Comparison of ENCODE assay signal across 19 mouse cellular contexts in the genomic region with DNA sequence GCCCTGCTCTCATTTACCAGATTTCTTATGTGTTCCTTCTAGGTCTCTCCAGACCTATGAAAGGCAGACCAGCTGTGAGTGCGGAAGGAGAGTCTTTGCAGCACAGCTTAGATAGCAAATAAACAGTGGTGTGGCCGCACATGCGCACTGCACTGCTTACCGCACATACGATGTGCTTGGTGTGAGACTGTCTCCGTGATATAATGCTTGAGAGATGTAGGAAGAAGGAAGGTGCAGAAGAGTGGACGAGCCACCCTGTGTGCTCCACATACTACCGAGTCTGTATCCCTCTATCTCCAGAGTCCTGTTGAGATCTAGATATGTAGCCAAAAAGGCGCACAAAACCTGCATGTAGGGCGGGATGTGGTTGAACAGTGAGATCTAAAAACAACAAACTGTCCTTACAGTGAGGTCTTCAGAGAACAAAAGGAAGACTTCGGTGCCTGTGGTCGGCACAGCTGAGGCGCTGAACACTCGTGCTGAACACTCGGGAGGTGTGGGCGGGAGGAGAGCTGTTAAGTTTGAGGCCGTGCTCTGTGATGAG. TPM values are rescaled to one million over a fixed set of nuclear protein-coding genes. Genes with fewer than 3 reads are reported as not detected.
DNase-seq lines count a peak whose midpoint lies in the region; ATAC-seq and TF ChIP-seq lines count a peak whose summit lies in the region.
"Had no signal": no experiment of that assay in that cellular context is flagged by ENCODE, and none has a peak within 500 bp of the region (broad histone marks: within the 10 kb centered on the region; RNA-seq: fewer than 3 reads in every experiment).

No protein-coding gene starts in this region.

- no peak overlapping the region for H3K4me3 ChIP-seq in layer of hippocampus, adult 2 months
- H3K4me3 ChIP-seq: forebrain, embryonic 10.5 days; hindbrain, embryonic 13.5 days; lung, embryonic 15.5 days; midbrain, embryonic 10.5 days had no signal

- ATAC-seq in inflammation-experienced regulatory T-cells, adult 6 months = peak; percentile 77
- ATAC-seq: intestine, postnatal 0 days had no signal

- TF ChIP-seq CTCF in layer of hippocampus, adult 2 months (conservative IDR thresholded peaks at IDR 0.05) = no peak

- H3K27ac ChIP-seq in layer of hippocampus, adult 2 months = peak overlapping the region; percentile 61; the same call in 1 of the 2 replicates

- no peak for DNase-seq in layer of hippocampus, adult 2 months (ENCODE audit: low spot score in 2 of 2)
- DNase-seq in layer of hippocampus, postnatal 14 days (ENCODE audit: low spot score in 2 of 2) = no peak
- DNase-seq in CD8-positive naive resting alpha-beta T cell, adult 2 months (ENCODE audit: low read depth in 2 of 2, low spot score in 2 of 2) = peak; percentile 65 to 80
- peak; percentile 86 for DNase-seq in thymus, postnatal 25 days
- no peak for DNase-seq in frontal cortex, adult 2 months (ENCODE audit: extremely low spot score in 1 of 2, low spot score in 1 of 2)
- DNase-seq in cerebellum, adult 8-10 months = no peak
- DNase-seq: kidney, postnatal 10 days; right cerebral cortex, adult 18-20 months had no signal

RNA-seq across cellular contexts. Expression of a gene that starts 3.4 kb away (rescaled TPM):
- total RNA-seq in layer of hippocampus, adult 2 months (2021) = 100 to 1,000 TPM; 100 to 105 TPM
- 10 to 100 TPM; 95.7 to 96.6 TPM for total RNA-seq in layer of hippocampus, postnatal 14 days (2021)
- polyA plus RNA-seq in inflammation-experienced regulatory T-cells, adult 6 months (2017; shearing (Covaris generic)) = 100 to 1,000 TPM; 173 to 208 (median 179) TPM
- 129 and 134 TPM in 2 replicates for polyA plus RNA-seq in frontal cortex, adult 2 months (2012; rRNA removed)

RNA-seq across cellular contexts. Expression of a gene that starts 12.8 kb away (rescaled TPM):
- 100 to 1,000 TPM; 467 to 494 TPM for total RNA-seq in layer of hippocampus, adult 2 months (2021)
- total RNA-seq in layer of hippocampus, postnatal 14 days (2021) = 100 to 1,000 TPM; 440 to 460 TPM
- polyA plus RNA-seq in inflammation-experienced regulatory T-cells, adult 6 months (2017; shearing (Covaris generic)) = 100 to 1,000 TPM; 696 to 777 (median 721) TPM
- polyA plus RNA-seq in frontal cortex, adult 2 months (2012; rRNA removed) = 785 and 842 TPM in 2 replicates

RNA-seq across cellular contexts. Expression of a gene that starts 13.0 kb away (rescaled TPM):
- total RNA-seq in layer of hippocampus, adult 2 months (2021) = 10 to 100 TPM; 74.5 to 74.6 TPM
- 10 to 100 TPM; 59.0 to 68.3 TPM for total RNA-seq in layer of hippocampus, postnatal 14 days (2021)
- polyA plus RNA-seq in inflammation-experienced regulatory T-cells, adult 6 months (2017; shearing (Covaris generic)) = 10 to 100 TPM in 2 of 3 experiments, 1 to 10 TPM in 1; 5.6 to 15.7 (median 14.9) TPM
- polyA plus RNA-seq in frontal cortex, adult 2 months (2012; rRNA removed) = 71.8 and 78.7 TPM in 2 replicates

RNA-seq across cellular contexts. Expression of a gene that starts 25.2 kb away (rescaled TPM):
- 10 to 100 TPM; 21.9 to 26.1 TPM for total RNA-seq in layer of hippocampus, adult 2 months (2021)
- total RNA-seq in layer of hippocampus, postnatal 14 days (2021) = 10 to 100 TPM; 18.6 to 21.3 TPM
- not detected for polyA plus RNA-seq in inflammation-experienced regulatory T-cells, adult 6 months (2017; shearing (Covaris generic))
- polyA plus RNA-seq in frontal cortex, adult 2 months (2012; rRNA removed) = 22.7 and 23.1 TPM in 2 replicates

RNA-seq across cellular contexts. Expression of a gene that starts 33.4 kb away (rescaled TPM):
- total RNA-seq in layer of hippocampus, adult 2 months (2021) = not detected
- not detected for total RNA-seq in layer of hippocampus, postnatal 14 days (2021)
- not detected for polyA plus RNA-seq in inflammation-experienced regulatory T-cells, adult 6 months (2017; shearing (Covaris generic))
- polyA plus RNA-seq in frontal cortex, adult 2 months (2012; rRNA removed) = 0.06 and 0.17 TPM in 2 replicates
- total RNA-seq: gastrocnemius, postnatal 4 days; left cerebral cortex, postnatal 36 days; neutrophil, adult 5-6 weeks had no signal
- polyA plus RNA-seq: C2C12; cortical plate, adult 2 months; hindbrain, embryonic 13.5 days; lung, embryonic 15.5 days had no signal

Comparison
In these comparisons a context has a peak if more than half of its experiments do, and no peak if none do; other contexts are left out.
1. DNase-seq: peak in CD8-positive naive resting alpha-beta T cell, adult 2 months (2 of 2) and thymus, postnatal 25 days (single experiment); none in layer of hippocampus, adult 2 months (0 of 2), layer of hippocampus, postnatal 14 days (0 of 2), frontal cortex, adult 2 months (0 of 2) and cerebellum, adult 8-10 months (single experiment).